Mouse (Mus musculus) forebrain, embryonic 13.5 days (tissue): Measurements from ENCODE around the gene Slc5a10. TPM values are rescaled to one million over a fixed set of nuclear protein-coding genes. Genes with fewer than 3 reads are reported as not detected.
"Not testable (repeated sequence)": the region's sequence is repeated elsewhere in the genome, so short reads cannot be mapped to it uniquely, and the experiment has no call there.

Source experiments
- ATAC-seq: fragments of 200-750 bp; cut with Nextera tagmentation; 2 replicates; pipeline ENCODE4 v1.8.0; 2017
- H3K27ac ChIP-seq: fragments of 300-500 bp; sonication (generic); 2 replicates; pipeline ENCODE4 v1.5.1; 2015; ENCODE audit warnings: inconsistent platforms, mild to moderate bottlenecking, moderate library complexity
- H3K27me3 ChIP-seq: fragments of 300-500 bp; sonication (generic); 2 replicates; pipeline ENCODE4 v1.6.1; 2015; ENCODE audit warnings: mild to moderate bottlenecking, inconsistent platforms
- H3K36me3 ChIP-seq: fragments of 300-500 bp; sonication (generic); 2 replicates; pipeline ENCODE4 v1.6.1; 2015; ENCODE audit warnings: mild to moderate bottlenecking, inconsistent platforms; ENCODE audit not compliant: poor library complexity, severe bottlenecking
- H3K4me1 ChIP-seq: fragments of 300-500 bp; sonication (generic); 2 replicates; pipeline ENCODE4 v1.6.1; 2015; ENCODE audit warnings: inconsistent platforms
- H3K4me2 ChIP-seq: fragments of 300-500 bp; sonication (generic); 2 replicates; pipeline ENCODE4 v1.6.1; 2015; ENCODE audit warnings: inconsistent platforms, mild to moderate bottlenecking, moderate library complexity
- H3K4me3 ChIP-seq: fragments of 300-500 bp; sonication (generic); 2 replicates; pipeline ENCODE4 v1.5.1; 2015; ENCODE audit warnings: mild to moderate bottlenecking, inconsistent platforms
- H3K9ac ChIP-seq: fragments of 300-500 bp; sonication (generic); 2 replicates; pipeline ENCODE4 v1.6.1; 2015; ENCODE audit warnings: mild to moderate bottlenecking, inconsistent platforms
- H3K9me3 ChIP-seq: fragments of 300-500 bp; sonication (generic); replicated peaks from 2 replicates; pipeline ENCODE4 v1.6.1; 2016; ENCODE audit warnings: inconsistent platforms
- WGBS: fragments of 180-500 bp; shearing (Covaris S2); methylation state at CpG from one replicate; pipeline ENCODE4 v1.1.7; 2015; 5-methylcytosine and 5-hydroxymethylcytosine counted together
- polyA plus RNA-seq: library from polyadenylated mRNA; unstranded; fragments of >200 nt; fragmentation: Nextera tagmentation; extraction: Ambion mirVana; gene quantifications from 2 replicates; pipeline ENCODE4 v1.2.1, GENCODE M21; 2015

Slc5a10 gene
- polyA plus RNA-seq, 1 experiment from 2014 or later, result not detected

- Histone ChIP-seq H3K27me3 (0 out of 2 replicates have a peak, but pooled peaks cover 3% of the 10 kb centered on the region), H3K4me2 (no peak overlapping the region), H3K9ac (no peak overlapping the region), H3K27ac (no peak overlapping the region), H3K36me3 (no peaks in the 10 kb centered on the region), H3K4me3 (no peak overlapping the region), H3K4me1 (no peaks in the 10 kb centered on the region), H3K9me3 (no peaks in the 10 kb centered on the region)
- 83% methylated on average over 5 of the region's 5 CpGs for WGBS
- ATAC-seq, result no peak
These were observed 77.3 kb downstream of the Slc5a10 start for GRCm38 (mm10) chr11:61643184-61643961.

- Histone ChIP-seq H3K36me3 (no peaks in the 10 kb centered on the region), H3K4me3 (no peak overlapping the region), H3K9ac (no peak overlapping the region), H3K4me1 (no peaks in the 10 kb centered on the region), H3K27me3 (0 out of 2 replicates have a peak, but pooled peaks cover 3% of the 10 kb centered on the region), H3K27ac (no peak overlapping the region), H3K9me3 (no peaks in the 10 kb centered on the region), H3K4me2 (no peak overlapping the region)
- 84% methylated on average over 7 of the region's 7 CpGs for WGBS
- ATAC-seq, result no peak
These were observed 78.5 kb downstream of the Slc5a10 start for GRCm38 (mm10) chr11:61642106-61642505.

- WGBS, result 70% methylated on average over 9 of the region's 9 CpGs
- H3K27ac ChIP-seq, H3K4me3 ChIP-seq, ATAC-seq, H3K9ac ChIP-seq, H3K4me2 ChIP-seq, H3K36me3 ChIP-seq, H3K27me3 ChIP-seq, H3K9me3 ChIP-seq, H3K4me1 ChIP-seq: not testable (repeated sequence)
These were observed 80.0 kb downstream of the Slc5a10 start for GRCm38 (mm10) chr11:61640585-61640984.

GRCm38 (mm10) chr11:61639601-61640177, 80.9 kb downstream of the Slc5a10 start:
- Histone ChIP-seq H3K4me2 (no peak overlapping the region), H3K27me3 (no peaks in the 10 kb centered on the region), H3K9me3 (no peaks in the 10 kb centered on the region), H3K4me1 (no peaks in the 10 kb centered on the region), H3K9ac (no peak overlapping the region), H3K36me3 (no peaks in the 10 kb centered on the region), H3K4me3 (no peak overlapping the region), H3K27ac (no peak overlapping the region)
- ATAC-seq, result no peak
- WGBS, result 92% methylated on average over 6 of the region's 6 CpGs

GRCm38 (mm10) chr11:61638764-61639536, 81.7 kb downstream of the Slc5a10 start:
- H3K36me3 ChIP-seq, result no peaks in the 10 kb centered on the region
- H3K27ac ChIP-seq, result no peak overlapping the region
- ATAC-seq, result no peak
- H3K9me3 ChIP-seq, result no peaks in the 10 kb centered on the region
- H3K4me3 ChIP-seq, result no peak overlapping the region
- H3K4me2 ChIP-seq, result no peak overlapping the region
- no peak overlapping the region for H3K9ac ChIP-seq
- H3K4me1 ChIP-seq, result no peaks in the 10 kb centered on the region
- no peaks in the 10 kb centered on the region for H3K27me3 ChIP-seq
- 86% methylated on average over 12 of the region's 12 CpGs for WGBS

DNA sequence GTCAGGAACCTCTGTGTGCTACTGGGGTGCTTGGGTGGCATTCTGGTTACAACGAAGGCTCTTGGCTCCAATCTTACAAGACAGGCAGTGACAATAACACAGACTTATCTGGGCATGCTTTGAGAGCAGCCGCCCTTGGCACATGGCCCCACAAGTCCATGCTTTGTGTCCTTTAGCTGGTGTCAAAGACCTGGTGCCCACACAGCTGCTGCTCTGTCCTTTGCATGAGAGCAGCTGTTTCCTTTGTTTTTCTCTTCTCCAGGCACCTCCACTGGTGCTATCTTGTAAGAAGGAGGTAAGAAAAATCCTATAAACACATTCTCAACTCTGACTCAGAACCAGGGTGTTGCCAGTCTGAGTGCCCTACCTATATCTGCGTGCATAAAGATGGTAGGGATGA, 82.8 kb downstream of the Slc5a10 start:
- Histone ChIP-seq H3K27me3 (no peaks in the 10 kb centered on the region), H3K4me3 (no peak overlapping the region), H3K4me2 (no peak overlapping the region), H3K4me1 (no peaks in the 10 kb centered on the region), H3K36me3 (no peaks in the 10 kb centered on the region), H3K27ac (no peak overlapping the region), H3K9me3 (no peaks in the 10 kb centered on the region), H3K9ac (no peak overlapping the region)
- no peak for ATAC-seq
- WGBS, result 89% methylated on average over 3 of the region's 3 CpGs

- H3K36me3 ChIP-seq, result no peaks in the 10 kb centered on the region
- no peaks in the 10 kb centered on the region for H3K4me1 ChIP-seq
- H3K27me3 ChIP-seq, result no peaks in the 10 kb centered on the region
- WGBS, result 67% methylated on average over 1 of the region's 1 CpGs
- no peak for ATAC-seq
- H3K4me3 ChIP-seq, result no peak overlapping the region
- H3K9me3 ChIP-seq, result no peaks in the 10 kb centered on the region
- H3K4me2 ChIP-seq, result no peak overlapping the region
- H3K9ac ChIP-seq, result no peak overlapping the region
- H3K27ac ChIP-seq, result no peak overlapping the region
These were observed 83.2 kb downstream of the Slc5a10 start for GRCm38 (mm10) chr11:61637413-61637812.

GRCm38 (mm10) chr11:61636309-61636708, 84.3 kb downstream of the Slc5a10 start:
- not testable (repeated sequence) for H3K9ac ChIP-seq, ATAC-seq, H3K27me3 ChIP-seq, H3K4me2 ChIP-seq, H3K36me3 ChIP-seq, H3K4me1 ChIP-seq, H3K9me3 ChIP-seq, H3K4me3 ChIP-seq, H3K27ac ChIP-seq
- WGBS, result 90% methylated on average over 3 of the region's 4 CpGs

GRCm38 (mm10) chr11:61629621-61630020, 91.0 kb downstream of the Slc5a10 start:
- Histone ChIP-seq H3K27ac (no peak overlapping the region), H3K4me2 (no peak overlapping the region), H3K4me3 (no peak overlapping the region), H3K36me3 (no peaks in the 10 kb centered on the region), H3K9me3 (no peaks in the 10 kb centered on the region), H3K9ac (no peak overlapping the region), H3K27me3 (no peaks in the 10 kb centered on the region), H3K4me1 (no peaks in the 10 kb centered on the region)
- WGBS, result 67% methylated on average over 3 of the region's 3 CpGs
- no peak for ATAC-seq

GRCm38 (mm10) chr11:61626509-61626908, 94.1 kb downstream of the Slc5a10 start:
- WGBS, result 84% methylated on average over 1 of the region's 1 CpGs
- ATAC-seq, result no peak
- H3K4me1 ChIP-seq, result no peaks in the 10 kb centered on the region

GRCm38 (mm10) chr11:61625136-61625535, 95.5 kb downstream of the Slc5a10 start:
- no peaks in the 10 kb centered on the region for H3K27me3 ChIP-seq
- no peak overlapping the region for H3K9ac ChIP-seq
- no peak overlapping the region for H3K27ac ChIP-seq
- no peak overlapping the region for H3K4me3 ChIP-seq
- H3K4me1 ChIP-seq, result peaks cover 7% of the 10 kb centered on the region
- no peaks in the 10 kb centered on the region for H3K9me3 ChIP-seq
- no peak overlapping the region for H3K4me2 ChIP-seq
- no peaks in the 10 kb centered on the region for H3K36me3 ChIP-seq
- WGBS, result 81% methylated on average over 7 of the region's 7 CpGs
- no peak for ATAC-seq

More at GRCm38 (mm10) chr11:61626509-61626908, 94.1 kb downstream of the Slc5a10 start:
- no peaks in the 10 kb centered on the region for H3K36me3 ChIP-seq
- no peaks in the 10 kb centered on the region for H3K27me3 ChIP-seq
- H3K9ac ChIP-seq, result no peak overlapping the region
- no peak overlapping the region for H3K4me2 ChIP-seq
- H3K4me3 ChIP-seq, result no peak overlapping the region
- H3K9me3 ChIP-seq, result no peaks in the 10 kb centered on the region
- no peak overlapping the region for H3K27ac ChIP-seq
